Comparison of ENCODE assay signal across 22 mouse cellular contexts in genomic region chr13:94094625-94095024, GRCm38 (mm10). TPM values are rescaled to one million over a fixed set of nuclear protein-coding genes. Genes with fewer than 3 reads are reported as not detected.
DNase-seq lines count a peak whose midpoint lies in the region; ATAC-seq and TF ChIP-seq lines count a peak whose summit lies in the region.
"Had no signal": no experiment of that assay in that cellular context is flagged by ENCODE, and none has a peak within 500 bp of the region (broad histone marks: within the 10 kb centered on the region; RNA-seq: fewer than 3 reads in every experiment).

No protein-coding gene starts in this region.

- H3K27ac ChIP-seq in kidney, embryonic 15.5 days: peak overlapping the region; percentile 77
- H3K27ac ChIP-seq in intestine, embryonic 15.5 days: peak overlapping the region; percentile 56
- peak overlapping the region; percentile 6; the same call in 1 of the 2 replicates for H3K27ac ChIP-seq in small intestine, adult 2 months (ENCODE audit: insufficient read depth, low read depth, low read length)
- H3K27ac ChIP-seq: forebrain, embryonic 10.5 days; hindbrain, embryonic 10.5 days; hindbrain, postnatal 0 days; liver, embryonic 15.5 days; neural tube, embryonic 15.5 days had no signal

- H3K4me3 ChIP-seq in kidney, embryonic 15.5 days (replicated peaks): no peak overlapping the region
- no peak overlapping the region for H3K4me3 ChIP-seq in intestine, embryonic 15.5 days (replicated peaks)
- H3K4me3 ChIP-seq in small intestine, adult 2 months (ENCODE audit: low read depth, low read length): no peak overlapping the region
- H3K4me3 ChIP-seq: forebrain, embryonic 10.5 days; heart, embryonic 12.5 days; hindbrain, embryonic 10.5 days; liver, embryonic 15.5 days; neural tube, embryonic 15.5 days had no signal

- POLR2A ChIA-PET in Patski (lab: Charles Lee): interaction anchor here (0.6 kb wide), 1 partner anchor 9 kb away, joined by 5 read pairs; no protein-coding TSS in a partner anchor

- WGBS in kidney, embryonic 15.5 days: 48% methylated on average over 3 of the region's 3 CpGs
- WGBS in intestine, embryonic 15.5 days: 52% methylated on average over 3 of the region's 3 CpGs
- 35% methylated on average over 3 of the region's 3 CpGs for WGBS in small intestine, adult 2 months

- no peaks in the 10 kb centered on the region for H3K9me3 ChIP-seq in kidney, embryonic 15.5 days (replicated peaks)
- no peaks in the 10 kb centered on the region for H3K9me3 ChIP-seq in intestine, embryonic 15.5 days
- H3K9me3 ChIP-seq: forebrain, embryonic 10.5 days; heart, embryonic 12.5 days; hindbrain, embryonic 10.5 days; liver, embryonic 15.5 days; neural tube, embryonic 15.5 days had no signal

- ATAC-seq in kidney, embryonic 15.5 days (replicated peaks; ENCODE audit: low FRiP score): peak; percentile 33; the same call in 1 of the 2 replicates
- peak; percentile 34 for ATAC-seq in Patski
- ATAC-seq in intestine, embryonic 15.5 days: peak; percentile 88
- ATAC-seq: forebrain, embryonic 16.5 days; hindbrain, postnatal 0 days had no signal

- peak overlapping the region; percentile 29; the same call in 1 of the 2 replicates for H3K4me2 ChIP-seq in kidney, embryonic 15.5 days
- H3K4me2 ChIP-seq in intestine, embryonic 15.5 days (replicated peaks): no peak overlapping the region
- H3K4me2 ChIP-seq: heart, embryonic 12.5 days; liver, embryonic 15.5 days; midbrain, embryonic 11.5 days; neural tube, embryonic 15.5 days had no signal

- TF ChIP-seq POLR2A in small intestine, adult 2 months (IDR thresholded peaks at IDR 0.05; ENCODE audit: low read depth, low read length): no peak

- no peak for TF ChIP-seq CTCF in Patski (IDR thresholded peaks at IDR 0.05)
- TF ChIP-seq CTCF in small intestine, adult 2 months (IDR thresholded peaks at IDR 0.05; ENCODE audit: extremely low read depth, insufficient read length, insufficient replicate concordance, low read depth, low read length): no peak

- peaks cover 7% of the 10 kb centered on the region; the same call in 1 of the 2 replicates for H3K36me3 ChIP-seq in kidney, embryonic 15.5 days
- no peaks in the 10 kb centered on the region for H3K36me3 ChIP-seq in intestine, embryonic 15.5 days
- H3K36me3 ChIP-seq in small intestine, adult 2 months (ENCODE audit: control insufficient read depth, insufficient read depth, low read length): no peaks in the 10 kb centered on the region
- H3K36me3 ChIP-seq: forebrain, embryonic 10.5 days; heart, embryonic 12.5 days; hindbrain, embryonic 10.5 days; liver, embryonic 15.5 days; neural tube, embryonic 15.5 days had no signal

- peaks cover 92% of the 10 kb centered on the region for H3K4me1 ChIP-seq in kidney, embryonic 15.5 days
- peaks cover 15% of the 10 kb centered on the region for H3K4me1 ChIP-seq in intestine, embryonic 15.5 days (replicated peaks)
- peaks cover 20% of the 10 kb centered on the region; the same call in 1 of the 2 replicates for H3K4me1 ChIP-seq in small intestine, adult 2 months (ENCODE audit: control insufficient read depth, insufficient read depth, insufficient read length, low read length)

- H3K27me3 ChIP-seq in kidney, embryonic 15.5 days: no peaks in the 10 kb centered on the region
- H3K27me3 ChIP-seq in Patski: no peaks in the 10 kb centered on the region
- H3K27me3 ChIP-seq in intestine, embryonic 15.5 days (replicated peaks): no peaks in the 10 kb centered on the region
- no peaks in the 10 kb centered on the region; the same call in 1 of the 2 replicates for H3K27me3 ChIP-seq in small intestine, adult 2 months (ENCODE audit: control insufficient read depth, insufficient read depth, low read length)
- H3K27me3 ChIP-seq: heart, embryonic 12.5 days; liver, embryonic 15.5 days had no signal

- in situ Hi-C loops in Patski (cut with MboI; ENCODE audit: low pct_unique_long_range_greater_than_20kb): no loop called here

- H3K9ac ChIP-seq in kidney, embryonic 15.5 days: no peak overlapping the region
- H3K9ac ChIP-seq in intestine, embryonic 15.5 days: no peak overlapping the region
- H3K9ac ChIP-seq: heart, embryonic 12.5 days; liver, embryonic 15.5 days; neural tube, embryonic 15.5 days had no signal

- CTCF ChIA-PET in Patski (lab: Charles Lee): interaction anchor here (1.5 kb wide), 1 partner anchor 18 kb away, joined by 3 read pairs; no protein-coding TSS in a partner anchor

- no peak for DNase-seq in kidney, postnatal 10 days
- peak; percentile 56 for DNase-seq in Patski (ENCODE audit: low read depth, low spot score)
- no peak for DNase-seq in cerebellum, postnatal 36 days
- no peak for DNase-seq in right cerebral cortex, postnatal 4 days
- DNase-seq: adrenal gland, postnatal 36 days; cerebellum, adult 11 months; cerebellum, adult 9-11 months; gastrocnemius, postnatal 25 days; heart, adult 18-20 months; heart, postnatal 10 days; right cerebral cortex, adult 18-20 months had no signal

RNA-seq across cellular contexts. Expression of gene Lhfpl2, which starts 37.0 kb away (rescaled TPM):
- polyA plus RNA-seq in kidney, embryonic 15.5 days (2015; fragmentation: Nextera tagmentation; extraction: Ambion mirVana): 87.7 and 89.1 TPM in 2 replicates
- 33.0 TPM for polyA plus RNA-seq in Patski (2021)
- polyA plus RNA-seq in intestine, embryonic 15.5 days (2015; fragmentation: Nextera tagmentation; extraction: Ambion mirVana): 19.4 and 19.8 TPM in 2 replicates
- 10.3 and 71.0 TPM in 2 replicates for polyA plus RNA-seq in small intestine, adult 2 months (2012; rRNA removed)

Comparison
In these comparisons a context has a peak if more than half of its experiments do, and no peak if none do; other contexts are left out.
1. ATAC-seq: peak in every context shown above with its lines; median percentile 88 in intestine, embryonic 15.5 days; 34 in Patski; 33 in kidney, embryonic 15.5 days.
2. H3K27ac ChIP-seq: peak in every context shown above with its lines; median percentile 77 in kidney, embryonic 15.5 days; 56 in intestine, embryonic 15.5 days; 6 in small intestine, adult 2 months.